Mouse (Mus musculus) mouse trophoblast stem cell (cell line): Measurements from ENCODE around the gene Capn2.

Source experiments
- in situ Hi-C, 2 experiments: fragments of 300-500 bp; cut with MseI, MboI; formaldehyde crosslinking; loops; 2 replicates in 1 of 2; 3 replicates in 1 of 2; pipeline ENCODE4 v1.15.1; 2025

Capn2 gene

GRCm38 (mm10) chr1:182527921-182528858, 10.8 kb upstream of the Capn2 start:
- in situ Hi-C loops, result no loop called here

DNA sequence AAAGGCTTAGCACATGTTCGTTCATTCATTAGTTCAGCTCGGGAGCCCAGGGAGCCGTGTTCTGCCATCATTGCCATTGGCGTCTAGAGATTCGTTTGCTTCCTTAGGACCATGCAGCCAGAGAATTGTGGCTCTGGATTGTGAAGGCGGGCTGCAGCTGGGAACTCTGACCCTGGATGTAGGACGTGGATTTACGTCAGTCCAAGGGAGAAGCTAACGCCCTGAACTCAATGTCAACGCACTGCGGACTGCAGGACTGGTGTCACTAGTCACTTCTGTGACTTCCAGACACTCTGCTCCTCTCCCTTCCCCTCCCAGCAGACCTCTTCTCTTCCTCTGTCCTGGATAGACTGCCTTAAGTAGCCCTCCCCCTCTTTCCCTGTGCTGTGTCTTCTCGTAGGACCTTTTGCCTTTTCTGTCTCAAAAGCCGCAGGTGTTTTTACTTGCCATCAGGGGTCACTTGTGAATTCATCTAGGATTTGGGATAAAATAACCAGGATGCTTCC, 9.9 kb upstream of the Capn2 start:
- in situ Hi-C loops, result no loop called here

- in situ Hi-C loops, result no loop called here
Observed at GRCm38 (mm10) chr1:182525601-182526000, 8.2 kb upstream of the Capn2 start.

GRCm38 (mm10) chr1:182523692-182524091, 6.3 kb upstream of the Capn2 start:
- in situ Hi-C loops, result no loop called here

DNA sequence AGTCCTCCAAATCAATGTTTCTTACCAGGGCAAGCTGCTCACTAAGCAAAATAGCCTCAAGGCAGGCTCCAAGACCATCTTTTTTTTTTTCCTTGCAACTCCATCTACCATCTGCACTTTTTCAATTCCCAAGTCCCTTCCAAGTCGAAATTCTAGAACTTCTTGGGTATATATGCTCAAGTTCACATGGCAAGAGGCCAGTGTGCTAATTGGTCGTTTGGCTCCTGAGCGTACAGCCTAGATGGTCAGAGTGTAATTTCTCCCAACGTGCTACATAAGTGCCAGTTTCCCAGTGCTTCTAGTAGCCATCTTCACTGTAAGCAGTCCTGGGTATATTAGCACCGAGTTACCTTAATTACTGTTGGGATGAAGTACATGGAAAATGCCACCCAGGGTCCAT, 5.6 kb upstream of the Capn2 start:
- in situ Hi-C loops, result no loop called here

DNA sequence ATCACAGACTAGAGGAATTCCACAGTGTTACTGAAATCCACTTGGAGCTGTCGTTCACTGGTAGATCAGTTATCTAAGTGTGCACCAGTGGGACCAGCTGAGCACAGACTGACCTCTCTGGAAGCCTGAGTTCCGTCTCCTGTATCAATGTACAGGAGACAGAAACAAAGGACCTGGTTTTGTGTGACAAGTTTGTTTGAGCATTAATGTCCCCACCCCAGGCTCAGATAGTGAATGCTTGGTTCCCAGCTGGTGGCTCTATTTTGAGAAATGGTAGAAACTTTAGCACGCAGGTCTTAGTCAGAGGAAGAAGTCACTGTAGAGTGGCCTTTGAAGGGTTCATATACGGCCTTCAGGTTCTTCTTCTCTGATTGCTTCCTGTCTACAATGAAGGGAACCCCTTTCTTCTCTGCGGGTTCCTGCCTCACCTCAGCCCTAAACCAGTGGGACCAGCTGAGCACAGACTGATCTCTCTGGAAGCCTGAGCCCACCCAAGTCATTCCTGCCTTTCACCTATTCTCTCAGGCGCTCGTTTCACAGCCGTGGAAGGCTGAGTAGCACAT, 3.6 kb upstream of the Capn2 start:
- in situ Hi-C loops, result no loop called here

DNA sequence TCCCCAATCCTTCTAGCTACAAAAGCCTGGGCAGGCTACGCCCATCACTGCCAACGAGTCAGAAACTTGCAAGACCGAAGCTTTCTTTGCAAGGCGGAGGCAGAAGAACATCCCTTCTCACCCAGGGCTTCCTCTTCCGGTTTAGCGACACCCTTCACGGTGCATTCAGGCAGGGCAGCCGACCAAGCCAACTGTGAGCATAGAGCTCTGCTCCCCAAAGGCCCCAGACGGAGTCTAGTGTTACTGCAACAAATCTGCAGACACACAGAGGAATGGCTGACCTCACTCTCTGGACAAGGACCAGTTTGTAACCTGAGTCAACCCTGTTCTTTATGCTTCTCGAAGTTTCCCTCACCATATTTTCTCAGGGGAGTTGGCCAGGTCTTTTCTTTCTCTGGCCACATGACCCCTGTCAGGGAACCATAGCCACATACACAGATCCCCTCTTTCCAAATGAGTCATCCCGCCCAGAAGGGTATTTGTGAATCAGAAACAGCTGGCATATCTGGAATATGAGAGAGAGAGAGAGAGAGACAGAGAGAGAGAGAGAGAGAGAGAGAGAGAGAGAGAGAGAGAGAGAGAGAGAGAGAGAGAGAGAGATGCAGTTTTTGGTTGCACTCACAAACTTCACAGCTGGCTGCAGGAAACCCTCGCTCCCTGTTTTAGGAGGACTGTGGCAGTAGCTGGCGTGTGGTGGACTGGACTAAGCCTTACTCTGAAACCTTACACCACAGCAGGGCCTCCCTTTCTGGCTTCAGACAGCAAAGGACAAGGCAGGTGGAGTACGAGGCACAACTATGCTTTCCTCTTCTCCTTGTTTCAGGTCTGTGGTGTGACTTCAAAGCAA, 2.9 kb upstream of the Capn2 start:
- in situ Hi-C loops, result no loop called here

- in situ Hi-C loops, result no loop called here
Observed at GRCm38 (mm10) chr1:182519341-182519740, 1.9 kb upstream of the Capn2 start.

- in situ Hi-C loops, result no loop called here
Observed at GRCm38 (mm10) chr1:182518811-182519210, 1.4 kb upstream of the Capn2 start.

- in situ Hi-C loops, result no loop called here
Observed at GRCm38 (mm10) chr1:182518143-182518680, 804 bp upstream of the Capn2 start.

DNA sequence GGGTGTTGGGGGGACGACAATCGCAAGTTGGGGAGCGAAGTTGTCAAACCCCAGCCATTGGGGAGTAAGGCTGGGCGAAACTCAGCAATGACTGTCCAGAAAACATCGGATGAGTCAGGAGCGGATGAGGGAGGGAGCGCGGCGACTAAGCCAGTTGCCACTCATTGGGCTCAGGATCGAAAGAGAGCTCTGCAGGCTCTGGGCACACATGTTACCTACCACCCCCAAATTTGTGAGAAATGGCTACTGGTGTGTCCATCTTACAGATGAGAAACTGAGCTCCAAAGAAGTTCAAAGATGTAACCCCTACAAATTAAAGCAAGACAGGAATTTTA, 236 bp upstream of the Capn2 start:
- in situ Hi-C loops, result no loop called here

DNA sequence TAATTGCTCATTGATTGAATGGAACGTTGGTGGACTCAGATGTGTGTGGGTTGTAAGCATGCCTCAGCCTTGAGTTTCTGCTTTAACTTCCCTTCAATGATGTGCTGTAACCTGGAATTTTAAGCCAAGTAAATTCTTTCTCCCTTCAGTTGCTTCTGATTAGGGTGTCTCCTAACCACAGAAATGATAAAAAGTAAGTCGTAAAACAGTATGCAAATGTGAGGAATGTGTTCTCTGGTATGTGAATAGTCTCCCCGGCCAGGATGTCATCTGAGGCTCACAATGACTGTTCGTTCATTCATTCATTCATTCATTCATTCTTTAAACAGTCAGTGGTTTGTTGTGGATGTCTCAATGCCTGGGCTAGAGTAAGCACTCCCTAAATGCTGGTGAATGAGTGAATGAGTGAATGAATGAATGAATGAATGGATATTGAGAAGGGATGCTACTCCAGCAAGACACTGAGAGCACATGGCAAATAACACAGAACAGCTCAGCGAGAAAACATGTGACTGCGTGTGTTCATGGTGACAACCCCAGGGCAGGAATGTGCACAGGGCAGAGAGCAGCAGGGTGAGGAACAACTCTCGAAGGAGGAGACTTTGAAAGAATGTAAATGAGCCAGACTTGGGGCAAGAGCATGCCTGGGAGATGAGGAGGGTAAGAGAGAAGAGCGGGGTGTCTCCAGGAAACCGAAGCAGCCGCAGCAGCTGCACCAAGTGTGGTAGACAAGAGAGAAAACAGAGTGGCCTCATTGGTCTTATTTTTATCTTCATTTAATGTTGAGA, 2.4 kb downstream of the Capn2 start:
- in situ Hi-C loops, result no loop called here

GRCm38 (mm10) chr1:182513714-182514113, 3.7 kb downstream of the Capn2 start:
- in situ Hi-C loops, result no loop called here

DNA sequence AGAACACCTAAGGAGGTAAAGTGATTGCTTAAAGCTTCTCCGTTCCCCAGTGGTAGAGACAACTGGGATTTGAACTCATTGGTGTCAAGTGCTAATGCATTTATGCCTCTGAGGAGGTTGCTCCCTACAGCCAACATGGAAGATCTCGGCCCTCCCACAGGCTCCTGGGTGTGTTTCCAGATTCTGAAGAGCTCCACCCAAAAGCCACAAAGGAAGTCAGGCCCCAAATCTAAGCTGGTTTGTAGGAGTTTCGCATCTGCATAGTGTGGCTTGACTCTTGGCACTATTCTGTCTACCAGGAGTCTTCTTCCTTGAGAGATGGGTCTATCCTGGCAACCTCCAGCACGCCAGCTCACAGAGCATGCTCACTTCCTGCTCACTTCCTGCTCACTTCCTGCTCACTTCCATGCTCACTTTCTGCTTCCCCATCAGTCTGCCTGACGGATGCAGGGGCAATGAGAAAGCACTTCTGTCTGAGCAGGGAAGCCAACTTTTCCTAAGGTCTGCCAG, 4.5 kb downstream of the Capn2 start:
- in situ Hi-C loops, result no loop called here

- in situ Hi-C loops, result no loop called here
Observed at GRCm38 (mm10) chr1:182511778-182512177, 5.6 kb downstream of the Capn2 start.

DNA sequence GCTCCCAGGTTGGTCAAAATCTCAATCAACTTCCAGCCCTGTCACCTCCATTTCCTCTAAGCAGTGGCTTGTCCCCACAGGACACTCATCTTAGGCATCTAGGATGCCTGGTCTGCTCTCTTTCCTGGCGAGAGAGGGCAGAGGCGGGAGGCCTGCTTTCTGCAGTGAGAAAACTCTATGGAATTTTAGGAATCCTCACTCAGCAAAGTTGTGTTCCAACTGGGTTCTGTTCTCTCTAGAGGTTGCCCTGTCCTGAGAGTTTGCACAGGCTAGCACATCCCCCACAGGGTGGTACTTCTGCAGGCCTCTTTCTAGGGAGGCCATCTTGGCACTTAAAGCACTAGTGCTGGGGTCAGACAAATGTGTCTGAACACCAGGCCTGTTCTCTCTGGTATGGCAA, 6.3 kb downstream of the Capn2 start:
- in situ Hi-C loops, result no loop called here

DNA sequence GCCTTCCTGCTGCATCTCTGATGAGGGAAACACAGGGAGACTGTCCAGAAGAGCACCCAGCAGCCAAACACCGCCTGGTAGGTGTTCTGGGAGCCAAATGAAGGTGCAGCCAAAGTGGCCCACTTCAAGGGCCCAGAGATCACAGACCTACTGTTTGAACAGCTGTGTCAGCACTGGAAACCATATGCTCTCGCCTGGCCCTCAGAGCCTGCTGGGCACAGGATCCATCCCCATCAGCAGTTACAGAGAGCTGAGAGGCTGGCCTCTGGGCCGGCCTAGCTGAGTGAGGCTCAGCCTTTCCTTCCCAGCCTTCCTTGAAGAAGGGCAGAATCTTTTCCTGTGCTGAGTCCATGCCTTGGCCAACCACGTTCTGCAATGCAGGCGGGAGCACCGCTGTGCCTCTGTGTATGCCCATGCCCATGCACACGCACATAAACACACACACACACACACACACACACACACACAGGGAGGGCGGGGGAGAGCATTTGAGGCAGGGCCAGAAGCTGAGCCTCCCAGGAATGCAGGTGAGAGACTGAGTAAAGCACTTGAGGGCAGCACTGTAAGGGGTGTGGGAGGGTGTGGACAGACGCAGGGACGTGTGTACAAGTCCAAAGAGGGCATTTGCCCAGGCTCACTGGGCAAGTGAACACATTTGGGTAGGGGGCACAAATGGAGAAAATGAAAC, 8.2 kb downstream of the Capn2 start:
- in situ Hi-C loops, result no loop called here

GRCm38 (mm10) chr1:182506229-182506986, 11.0 kb downstream of the Capn2 start:
- in situ Hi-C loops, result no loop called here

- in situ Hi-C loops, result no loop called here
Observed at GRCm38 (mm10) chr1:182505291-182505690, 12.1 kb downstream of the Capn2 start.

GRCm38 (mm10) chr1:182504223-182504622, 13.2 kb downstream of the Capn2 start:
- in situ Hi-C loops, result no loop called here
